Mouse (Mus musculus) ES-Bruce4 (cell line): ENCODE results near the gene Hsf3.

ENCODE experiments used
- EP300 ChIP-seq: IDR thresholded peaks from 2 replicates; pipeline ENCODE4 v1.6.1; 2011; ENCODE audit warnings: low read depth, low read length; ENCODE audit not compliant: insufficient read depth
- POLR2A ChIP-seq: IDR thresholded peaks from one replicate; pipeline ENCODE4 v1.8.1; 2011; ENCODE audit warnings: low read length; ENCODE audit not compliant: insufficient read depth

GRCm38 (mm10) chrX:96339108-96339507 lies 117.0 kb downstream of the Hsf3 start:
- TF ChIP-seq EP300 (no peak), POLR2A (no peak)
